Mouse (Mus musculus) CH12.LX (cell line): ENCODE data around the gene Hoxb5. TPM values are rescaled to one million over a fixed set of nuclear protein-coding genes. Genes with fewer than 3 reads are reported as not detected.

Experiments
- DNase-seq: peaks from one replicate; pipeline ENCODE4 v3.0.0-alpha.2; 2013; ENCODE audit errors: extremely low read depth
- H3K27ac ChIP-seq: 2 replicates; pipeline ENCODE4 v1.5.1; 2012; ENCODE audit warnings: low read depth, mild to moderate bottlenecking, control low read depth, moderate library complexity; ENCODE audit not compliant: insufficient read depth
- H3K27me3 ChIP-seq: replicated peaks from 2 replicates; pipeline ENCODE3; 2012; ENCODE audit warnings: inconsistent platforms
- H3K36me3 ChIP-seq, 2 experiments: replicated peaks in 1 of 2; 2 replicates each; pipeline versions ENCODE3 to v1.6.1; 2012; ENCODE audit warnings: inconsistent platforms in 1 of 2, low read length in 1 of 2, mild to moderate bottlenecking in 1 of 2, mixed read lengths in 1 of 2, moderate library complexity in 1 of 2; ENCODE audit not compliant: control insufficient read depth in 1 of 2, insufficient read depth in 1 of 2
- H3K4me1 ChIP-seq, 2 experiments: 2 replicates each; pipeline ENCODE4 v1.6.1; 2012; ENCODE audit warnings: inconsistent platforms in 1 of 2, moderate library complexity in 1 of 2; ENCODE audit not compliant: insufficient read depth in 2 of 2, control insufficient read depth in 1 of 2
- H3K4me2 ChIP-seq: 2 replicates; pipeline ENCODE4 v1.6.1; 2012; ENCODE audit warnings: low read depth, mild to moderate bottlenecking, control low read depth; ENCODE audit not compliant: poor library complexity, insufficient read depth, severe bottlenecking
- H3K4me3 ChIP-seq, 3 experiments: fragments of 150-350 bp in 1 of 3; sonication (generic) in 1 of 3; replicated peaks in 1 of 3; 2 replicates each; pipeline versions ENCODE3 to v1.5.1; 2011 to 2012; ENCODE audit warnings: low read depth in 2 of 3, low read length in 2 of 3, mild to moderate bottlenecking in 2 of 3, moderate library complexity in 2 of 3, control low read depth in 1 of 3, improper control_type of control experiment in 1 of 3, inconsistent platforms in 1 of 3, mixed read lengths in 1 of 3; ENCODE audit not compliant: poor library complexity in 1 of 3
- H3K79me2 ChIP-seq: replicated peaks from 2 replicates; pipeline ENCODE4 v1.6.1; 2012; ENCODE audit warnings: mild to moderate bottlenecking, moderate library complexity; ENCODE audit not compliant: control insufficient read depth, poor library complexity, insufficient read depth, severe bottlenecking; ENCODE audit errors: extremely low read depth
- H3K9ac ChIP-seq: 2 replicates; pipeline ENCODE4 v1.6.1; 2012; ENCODE audit warnings: low read depth, mild to moderate bottlenecking, control low read depth, moderate library complexity; ENCODE audit not compliant: insufficient read depth
- H3K9me3 ChIP-seq: replicated peaks from 2 replicates; pipeline ENCODE3; 2012; ENCODE audit warnings: low read length, inconsistent platforms, mixed read lengths
- BHLHE40 ChIP-seq: IDR thresholded peaks from 2 replicates; pipeline ENCODE4 v1.6.1; 2011; ENCODE audit warnings: mild to moderate bottlenecking, low read depth, low read length, improper control_type of control experiment
- CHD2 ChIP-seq: IDR thresholded peaks from 2 replicates; pipeline ENCODE4 v1.6.1; 2011; ENCODE audit warnings: low read length, improper control_type of control experiment
- GABPA ChIP-seq: IDR thresholded peaks from 2 replicates; pipeline ENCODE4 v1.6.1; 2012; ENCODE audit warnings: low read depth, low read length, improper control_type of control experiment, inconsistent platforms; ENCODE audit not compliant: insufficient replicate concordance
- KAT2A ChIP-seq: IDR thresholded peaks from 2 replicates; pipeline ENCODE4 v1.6.1; 2012; ENCODE audit warnings: low read length, improper control_type of control experiment, inconsistent platforms; ENCODE audit not compliant: insufficient replicate concordance
- MEF2A ChIP-seq: IDR thresholded peaks from 2 replicates; pipeline ENCODE4 v1.6.1; 2014; ENCODE audit warnings: low read depth, mild to moderate bottlenecking, inconsistent platforms, low read length, improper control_type of control experiment, borderline replicate concordance
- MXI1 ChIP-seq: IDR thresholded peaks from 2 replicates; pipeline ENCODE4 v1.6.1; 2011; ENCODE audit warnings: mild to moderate bottlenecking, low read depth, low read length, improper control_type of control experiment
- NRF1 ChIP-seq: IDR thresholded peaks from 2 replicates; pipeline ENCODE4 v1.6.1; 2014; ENCODE audit warnings: low read depth, mild to moderate bottlenecking, inconsistent platforms, low read length, improper control_type of control experiment, moderate library complexity
- POLR2AphosphoS2 ChIP-seq: IDR thresholded peaks from 2 replicates; pipeline ENCODE4 v1.6.1; 2011; ENCODE audit warnings: low read depth, low read length, improper control_type of control experiment
- RAD21 ChIP-seq: IDR thresholded peaks from 2 replicates; pipeline ENCODE4 v1.6.1; 2011; ENCODE audit warnings: low read depth, mild to moderate bottlenecking, low read length, improper control_type of control experiment, moderate library complexity
- USF1 ChIP-seq: IDR thresholded peaks from 2 replicates; pipeline ENCODE4 v1.6.1; 2014; ENCODE audit warnings: low read depth, mild to moderate bottlenecking, inconsistent platforms, low read length, improper control_type of control experiment
- dilution Hi-C: fragments of 300-500 bp; cut with MboI; formaldehyde crosslinking; loops from 2 replicates; pipeline ENCODE4 v1.14.3; 2020; ENCODE audit warnings: low sequenced_read_pairs; ENCODE audit not compliant: extremely low pct_unique_long_range_greater_than_20kb, extremely low pct_ligation_motif_present
- in situ Hi-C: fragments of 300-500 bp; cut with MboI; formaldehyde crosslinking; loops from 3 replicates; pipeline ENCODE4 v1.14.3; 2019; ENCODE audit warnings: low sequenced_read_pairs, low pct_ligation_motif_present, low pct_unique_long_range_greater_than_20kb, mixed read lengths
- polyA plus RNA-seq: library from polyadenylated mRNA; unstranded; fragments of >175 nt; gene quantifications from 2 replicates; pipeline ENCODE4 v1.2.1, GENCODE M21; 2012; ENCODE audit warnings: low read depth; ENCODE audit not compliant: insufficient read length
- total RNA-seq, 2 experiments: library from RNA; depleted of rRNA; stranded (reverse); fragments of 300-350 nt in 1 of 2; fragments of >200 nt in 1 of 2; gene quantifications; 2 replicates each; pipeline ENCODE4 v1.2.3; 2012 to 2014

Gene Hoxb5
- total and polyA plus RNA-seq, 3 experiments = 0.08 to 0.13 TPM; not detected in 1

- H3K4me2 ChIP-seq = no peak overlapping the region
- H3K36me3 ChIP-seq = peaks cover 0 to 10% of the 10 kb centered on the region in 2 experiments
- peaks cover 8% of the 10 kb centered on the region for H3K27me3 ChIP-seq
- dilution Hi-C loops = no loop called here
- peaks cover 3 to 9% of the 10 kb centered on the region in 2 experiments; a peak in 2 of 4 replicates for H3K4me1 ChIP-seq
- peaks cover 8% of the 10 kb centered on the region for H3K9me3 ChIP-seq
- H3K27ac ChIP-seq = no peak overlapping the region
- TF ChIP-seq BHLHE40 (0 out of 2 replicates have a peak, but pooled peaks have one; percentile 26), USF1 (peak; percentile 42), MXI1 (no peak)
- in situ Hi-C loops = no loop called here
- no peak overlapping the region for H3K4me3 ChIP-seq
- DNase-seq = no peak
- H3K79me2 ChIP-seq = no peaks in the 10 kb centered on the region
- H3K9ac ChIP-seq = no peak overlapping the region
Measured at GRCm38 (mm10) chr11:96344061-96344877, 41.1 kb downstream of the Hoxb5 start.

GRCm38 (mm10) chr11:96344878-96345159 is 41.7 kb downstream of the Hoxb5 start:
- no peak overlapping the region for H3K9ac ChIP-seq
- no peak for TF ChIP-seq MEF2A
- no peak for TF ChIP-seq GABPA
- TF ChIP-seq BHLHE40 = no peak
- no peak for TF ChIP-seq KAT2A
- TF ChIP-seq RAD21 = no peak
- TF ChIP-seq POLR2AphosphoS2 = no peak
- no peak for TF ChIP-seq NRF1
- no peak for TF ChIP-seq CHD2
- TF ChIP-seq, all 38 proteins: peak for 0
- Histone ChIP-seq H3K36me3 (peaks cover 0 to 10% of the 10 kb centered on the region in 2 experiments), H3K27ac (no peak overlapping the region), H3K4me2 (no peak overlapping the region), H3K9me3 (peaks cover 8% of the 10 kb centered on the region), H3K79me2 (no peaks in the 10 kb centered on the region), H3K4me1 (peaks cover 3 to 9% of the 10 kb centered on the region in 2 experiments; a peak in 2 of 4 replicates), H3K4me3 (no peak overlapping the region), H3K27me3 (peaks cover 9% of the 10 kb centered on the region)
- DNase-seq = no peak
- dilution Hi-C loops = no loop called here
- in situ Hi-C loops = no loop called here

GRCm38 (mm10) chr11:96345220-96345892 is 42.2 kb downstream of the Hoxb5 start:
- no peak for TF ChIP-seq MEF2A
- TF ChIP-seq, all 38 proteins: peak for 0
- Histone ChIP-seq H3K27ac (no peak overlapping the region), H3K36me3 (peaks cover 0 to 10% of the 10 kb centered on the region in 2 experiments), H3K4me2 (no peak overlapping the region), H3K4me3 (no peak overlapping the region), H3K9me3 (peaks cover 8% of the 10 kb centered on the region), H3K79me2 (no peaks in the 10 kb centered on the region), H3K27me3 (peaks cover 11% of the 10 kb centered on the region), H3K9ac (no peak overlapping the region), H3K4me1 (peaks cover 3 to 13% of the 10 kb centered on the region in 2 experiments; a peak in 2 of 4 replicates)
- in situ Hi-C loops (no loop called here), dilution Hi-C loops (no loop called here)
- DNase-seq = no peak
